Mouse (Mus musculus) heart, embryonic 12.5 days (tissue): ENCODE measurements at regions not wholly inside any gene's neighbourhood (a gene's known extent, or its start where the extent isn't known, plus 50 kb on each side); places are given as distances from the start of the nearest gene placed in this dataset.

Experiments
- ATAC-seq: fragments of 200-750 bp; cut with Nextera tagmentation; 2 replicates; pipeline ENCODE4 v1.8.0; 2017; ENCODE audit warnings: moderate TSS enrichment, moderate library complexity; ENCODE audit not compliant: insufficient number of reproducible peaks, low FRiP score
- H3K27ac ChIP-seq: fragments of 300-500 bp; sonication (generic); 2 replicates; pipeline ENCODE4 v1.5.1; 2016; ENCODE audit warnings: mild to moderate bottlenecking, moderate library complexity; ENCODE audit not compliant: poor library complexity, severe bottlenecking
- H3K27me3 ChIP-seq: fragments of 300-500 bp; sonication (generic); replicated peaks from 2 replicates; pipeline ENCODE4 v1.6.1; 2016; ENCODE audit warnings: mild to moderate bottlenecking, moderate library complexity
- H3K36me3 ChIP-seq: fragments of 300-500 bp; sonication (generic); 2 replicates; pipeline ENCODE4 v1.6.1; 2016; ENCODE audit warnings: mild to moderate bottlenecking, moderate library complexity
- H3K4me1 ChIP-seq: fragments of 300-500 bp; sonication (generic); replicated peaks from 2 replicates; pipeline ENCODE4 v1.6.1; 2016; ENCODE audit warnings: mild to moderate bottlenecking
- H3K4me2 ChIP-seq: fragments of 300-500 bp; sonication (generic); 2 replicates; pipeline ENCODE4 v1.6.1; 2016; ENCODE audit warnings: mild to moderate bottlenecking, moderate library complexity
- H3K4me3 ChIP-seq: fragments of 300-500 bp; sonication (generic); 2 replicates; pipeline ENCODE4 v1.5.1; 2016; ENCODE audit warnings: mild to moderate bottlenecking
- H3K9ac ChIP-seq: fragments of 300-500 bp; sonication (generic); 2 replicates; pipeline ENCODE4 v1.6.1; 2016; ENCODE audit warnings: mild to moderate bottlenecking, moderate library complexity
- H3K9me3 ChIP-seq: fragments of 300-500 bp; sonication (generic); replicated peaks from 2 replicates; pipeline ENCODE4 v1.6.1; 2016; ENCODE audit warnings: mild to moderate bottlenecking, moderate library complexity
- WGBS: fragments of 180-500 bp; shearing (Covaris S2); methylation state at CpG from one replicate; pipeline ENCODE4 v1.1.7; 2016; 5-methylcytosine and 5-hydroxymethylcytosine counted together

DNA sequence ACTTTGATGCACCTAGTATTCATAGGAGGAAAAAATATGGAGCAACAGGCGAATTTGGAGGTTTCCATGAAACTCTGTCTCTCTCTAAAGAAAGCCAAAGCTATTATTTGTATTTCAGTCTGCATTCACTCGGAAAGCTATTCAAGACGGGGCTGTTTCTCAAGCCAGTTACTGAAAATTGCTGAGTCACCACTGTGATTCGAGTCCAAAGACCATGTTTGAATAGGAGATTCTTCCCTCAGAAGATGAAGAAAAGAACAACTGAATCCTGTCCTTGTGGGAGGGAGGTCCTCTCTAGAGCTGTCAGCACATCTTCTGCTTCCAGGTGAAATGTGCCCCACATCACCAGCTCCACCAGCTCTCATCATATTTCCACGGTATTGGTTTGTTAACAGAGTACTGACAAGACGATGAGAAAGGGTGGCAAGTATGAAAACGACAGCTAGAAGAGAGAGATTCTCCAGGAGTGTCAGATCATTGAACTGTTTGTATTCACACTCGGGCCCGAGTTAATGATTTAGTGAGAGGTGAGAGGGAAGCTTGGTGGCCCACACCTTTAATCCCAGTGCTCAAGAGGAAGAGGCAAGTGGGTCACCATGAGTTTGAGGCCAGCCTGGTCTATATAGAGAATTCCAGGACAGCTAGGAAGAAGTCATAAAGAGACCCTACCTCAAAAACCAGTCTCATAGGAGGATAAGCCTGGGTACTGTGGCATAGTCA lies 335.3 kb downstream of the Sox9 start:
- H3K4me1 ChIP-seq: peaks cover 15% of the 10 kb centered on the region
- H3K9me3 ChIP-seq: no peaks in the 10 kb centered on the region
- no peak overlapping the region for H3K4me3 ChIP-seq
- H3K27me3 ChIP-seq: no peaks in the 10 kb centered on the region
- 77% methylated on average over 9 of the region's 9 CpGs for WGBS
- no peak overlapping the region for H3K9ac ChIP-seq
- H3K27ac ChIP-seq: no peak overlapping the region
- no peak overlapping the region for H3K4me2 ChIP-seq
- ATAC-seq: no peak
- H3K36me3 ChIP-seq: no peaks in the 10 kb centered on the region

DNA sequence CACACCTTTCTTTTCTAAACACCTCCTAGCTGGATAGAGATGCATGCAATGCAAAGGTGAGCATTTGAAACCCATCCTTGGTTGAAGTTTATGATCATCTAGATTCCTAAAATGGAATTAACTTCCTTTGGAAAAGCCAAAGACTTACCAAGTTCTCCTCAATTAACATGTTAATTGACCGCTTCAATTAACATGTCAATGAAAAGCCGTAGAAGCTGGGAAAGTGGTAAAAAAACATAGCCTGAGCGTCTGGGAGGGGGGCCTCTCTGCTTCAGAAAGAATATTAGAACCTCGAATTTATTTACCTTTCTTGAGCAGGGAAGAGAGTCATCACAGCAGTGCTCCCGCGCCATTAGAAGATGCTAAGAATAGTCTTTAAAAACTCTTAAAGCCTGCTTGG lies 338.5 kb downstream of the Sox9 start:
- no peaks in the 10 kb centered on the region for H3K9me3 ChIP-seq
- 54% methylated on average over 6 of the region's 6 CpGs for WGBS
- no peaks in the 10 kb centered on the region for H3K36me3 ChIP-seq
- H3K27me3 ChIP-seq: no peaks in the 10 kb centered on the region
- no peak overlapping the region for H3K9ac ChIP-seq
- no peak overlapping the region for H3K4me2 ChIP-seq
- H3K4me1 ChIP-seq: peaks cover 24% of the 10 kb centered on the region
- no peak for ATAC-seq
- H3K4me3 ChIP-seq: no peak overlapping the region
- H3K27ac ChIP-seq: no peak overlapping the region

DNA sequence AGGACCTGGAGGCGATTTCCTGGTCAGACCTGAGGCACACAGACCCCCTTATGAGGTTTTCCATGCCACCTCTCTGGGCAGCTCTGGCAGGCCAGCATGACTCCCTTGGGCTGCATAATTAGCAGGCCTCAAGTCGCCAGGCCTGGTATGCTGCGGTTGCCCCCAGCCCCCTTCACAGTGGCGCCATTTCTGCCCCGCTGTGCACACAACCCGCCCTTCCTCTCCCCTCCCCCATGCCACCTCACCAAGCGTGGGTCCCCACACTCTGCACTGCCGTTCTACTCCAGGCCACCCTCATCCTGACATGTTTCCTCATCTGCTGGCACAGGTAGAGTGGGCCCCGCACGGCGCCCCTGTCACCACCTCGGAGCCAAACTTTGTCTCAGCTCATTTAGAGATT lies 339.3 kb downstream of the Sox9 start:
- WGBS: 36% methylated on average over 12 of the region's 12 CpGs
- H3K4me2 ChIP-seq: peak overlapping the region; percentile 27; the same call in 1 of the 2 replicates
- H3K27ac ChIP-seq: no peak overlapping the region
- 0 out of 2 replicates have a peak overlapping the region, but pooled peaks have one; percentile 2 for H3K9ac ChIP-seq
- no peaks in the 10 kb centered on the region for H3K27me3 ChIP-seq
- no peaks in the 10 kb centered on the region for H3K9me3 ChIP-seq
- H3K4me3 ChIP-seq: no peak overlapping the region
- no peaks in the 10 kb centered on the region for H3K36me3 ChIP-seq
- ATAC-seq: no peak
- peaks cover 24% of the 10 kb centered on the region for H3K4me1 ChIP-seq

DNA sequence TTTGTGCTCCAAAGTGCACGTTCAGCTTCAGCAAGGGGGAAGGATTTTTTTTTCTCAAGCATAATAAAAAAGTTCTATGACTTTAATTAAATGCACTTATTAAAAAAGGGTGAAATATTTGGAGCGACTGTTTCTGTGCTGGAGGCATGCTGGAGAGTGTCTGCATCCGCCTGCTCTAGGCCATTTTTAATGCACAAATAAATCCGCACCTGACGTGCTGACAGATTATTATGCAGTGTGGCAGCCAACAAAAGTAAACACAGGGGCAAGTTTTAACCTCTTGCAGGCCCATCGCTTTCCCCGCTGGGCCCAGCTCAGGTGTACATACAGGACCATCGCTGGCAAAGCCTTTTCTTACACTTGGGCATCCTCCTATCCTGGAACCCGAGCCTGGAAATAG lies 340.1 kb downstream of the Sox9 start:
- WGBS: 70% methylated on average over 9 of the region's 9 CpGs
- Histone ChIP-seq H3K27ac (no peak overlapping the region), H3K9me3 (no peaks in the 10 kb centered on the region), H3K36me3 (no peaks in the 10 kb centered on the region), H3K27me3 (no peaks in the 10 kb centered on the region), H3K4me1 (peaks cover 24% of the 10 kb centered on the region), H3K4me2 (no peak overlapping the region), H3K9ac (no peak overlapping the region), H3K4me3 (no peak overlapping the region)
- no peak for ATAC-seq

DNA sequence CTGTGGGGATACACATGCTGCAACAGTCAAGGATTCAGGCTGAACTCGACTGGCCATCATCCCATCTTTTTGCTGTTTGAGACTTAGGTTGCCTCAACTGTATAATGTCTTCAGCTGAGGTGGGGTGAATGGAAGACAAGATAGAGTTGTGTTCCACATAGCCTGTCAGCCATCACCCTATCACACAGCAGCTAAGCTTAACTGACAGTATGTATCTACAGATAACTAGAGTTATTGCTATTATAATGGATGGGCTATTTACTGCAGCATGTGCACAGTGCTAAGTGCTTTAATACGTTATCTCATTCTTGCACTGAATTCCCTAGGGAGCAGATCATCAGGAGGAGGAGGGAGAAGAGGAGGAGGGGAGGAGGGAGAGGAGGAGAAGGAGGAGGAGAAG lies 340.9 kb downstream of the Sox9 start:
- ATAC-seq: no peak
- Histone ChIP-seq H3K27ac (no peak overlapping the region), H3K4me1 (peaks cover 24% of the 10 kb centered on the region), H3K9me3 (no peaks in the 10 kb centered on the region), H3K36me3 (no peaks in the 10 kb centered on the region), H3K9ac (no peak overlapping the region), H3K4me3 (no peak overlapping the region), H3K4me2 (no peak overlapping the region), H3K27me3 (no peaks in the 10 kb centered on the region)
- WGBS: 45% methylated on average over 2 of the region's 2 CpGs

DNA sequence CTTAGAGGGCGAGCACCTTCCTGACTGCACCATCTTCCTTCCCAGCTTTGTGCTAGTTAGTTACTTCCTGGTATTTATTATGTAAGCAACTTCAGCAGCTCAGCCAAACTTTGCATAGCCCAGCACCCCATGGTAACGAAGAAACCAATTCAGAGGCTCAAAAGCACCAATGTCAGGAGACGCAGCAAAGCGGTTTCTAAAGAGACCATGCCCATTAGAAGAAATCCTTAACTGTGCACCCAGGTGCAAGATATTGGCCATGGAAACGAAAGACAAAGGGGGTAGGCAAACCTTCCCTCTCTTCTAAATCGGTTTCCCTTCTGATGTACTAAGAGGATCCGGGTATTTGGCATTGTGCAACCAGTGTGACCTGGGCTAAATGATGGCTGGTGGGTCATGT lies 343.8 kb downstream of the Sox9 start:
- Histone ChIP-seq H3K36me3 (0 out of 2 replicates have a peak, but pooled peaks cover 10% of the 10 kb centered on the region), H3K9ac (no peak overlapping the region), H3K4me2 (no peak overlapping the region), H3K27ac (no peak overlapping the region), H3K27me3 (no peaks in the 10 kb centered on the region), H3K9me3 (no peaks in the 10 kb centered on the region), H3K4me3 (no peak overlapping the region), H3K4me1 (peaks cover 23% of the 10 kb centered on the region)
- 84% methylated on average over 7 of the region's 7 CpGs for WGBS
- ATAC-seq: no peak

DNA sequence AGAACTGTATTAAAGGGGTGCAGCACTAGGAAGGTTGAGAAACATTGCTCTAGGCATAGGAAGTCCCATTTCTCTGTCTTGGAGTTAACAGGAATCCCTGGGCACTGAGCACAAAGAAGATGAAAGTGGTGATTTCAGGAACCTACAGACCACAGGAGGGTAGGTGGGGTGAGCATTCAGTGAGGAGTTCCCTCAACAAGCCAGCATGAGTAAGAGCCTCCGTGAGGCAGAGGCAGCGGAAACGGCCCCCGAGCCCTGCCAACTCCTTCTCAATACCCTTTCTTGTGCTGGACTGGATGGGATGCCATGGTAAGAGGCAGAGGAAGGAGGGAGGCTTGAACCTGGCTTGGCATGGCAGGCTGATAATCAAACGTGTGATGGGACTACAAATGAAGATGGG lies 347.2 kb downstream of the Sox9 start:
- H3K4me2 ChIP-seq: no peak overlapping the region
- WGBS: 80% methylated on average over 5 of the region's 5 CpGs

DNA sequence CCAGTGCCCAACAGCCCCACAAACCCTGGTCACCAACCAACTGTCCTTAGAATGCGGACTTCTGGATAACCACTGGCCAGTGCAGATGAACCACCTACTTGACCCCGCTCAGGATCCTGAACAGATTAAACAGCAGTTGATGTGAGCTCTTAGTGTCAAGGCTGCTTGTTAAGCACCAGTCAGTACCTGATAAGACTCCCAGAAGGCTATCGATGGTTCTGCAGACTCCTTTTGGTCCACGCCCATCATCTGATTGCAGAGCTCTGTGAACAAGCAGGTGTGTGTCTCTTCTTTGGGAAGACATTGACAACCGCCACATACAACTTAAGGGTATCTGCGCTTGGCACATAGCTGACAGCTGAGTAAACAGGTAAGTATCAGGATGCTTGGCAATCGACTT lies 348.0 kb downstream of the Sox9 start:
- WGBS: 82% methylated on average over 7 of the region's 7 CpGs
- no peak overlapping the region for H3K4me2 ChIP-seq
- H3K27me3 ChIP-seq: no peaks in the 10 kb centered on the region
- H3K27ac ChIP-seq: no peak overlapping the region
- H3K9ac ChIP-seq: no peak overlapping the region
- ATAC-seq: no peak
- H3K36me3 ChIP-seq: 0 out of 2 replicates have a peak, but pooled peaks cover 10% of the 10 kb centered on the region
- no peak overlapping the region for H3K4me3 ChIP-seq
- H3K4me1 ChIP-seq: 0 out of 2 replicates have a peak, but pooled peaks cover 3% of the 10 kb centered on the region
- H3K9me3 ChIP-seq: no peaks in the 10 kb centered on the region

More for the DNA sequence above, 347.2 kb downstream of the Sox9 start:
- 0 out of 2 replicates have a peak, but pooled peaks cover 10% of the 10 kb centered on the region for H3K36me3 ChIP-seq
- H3K9ac ChIP-seq: no peak overlapping the region
- no peak overlapping the region for H3K4me3 ChIP-seq
- ATAC-seq: no peak
- no peaks in the 10 kb centered on the region for H3K9me3 ChIP-seq
- H3K4me1 ChIP-seq: 0 out of 2 replicates have a peak, but pooled peaks cover 3% of the 10 kb centered on the region
- H3K27me3 ChIP-seq: no peaks in the 10 kb centered on the region
- no peak overlapping the region for H3K27ac ChIP-seq

DNA sequence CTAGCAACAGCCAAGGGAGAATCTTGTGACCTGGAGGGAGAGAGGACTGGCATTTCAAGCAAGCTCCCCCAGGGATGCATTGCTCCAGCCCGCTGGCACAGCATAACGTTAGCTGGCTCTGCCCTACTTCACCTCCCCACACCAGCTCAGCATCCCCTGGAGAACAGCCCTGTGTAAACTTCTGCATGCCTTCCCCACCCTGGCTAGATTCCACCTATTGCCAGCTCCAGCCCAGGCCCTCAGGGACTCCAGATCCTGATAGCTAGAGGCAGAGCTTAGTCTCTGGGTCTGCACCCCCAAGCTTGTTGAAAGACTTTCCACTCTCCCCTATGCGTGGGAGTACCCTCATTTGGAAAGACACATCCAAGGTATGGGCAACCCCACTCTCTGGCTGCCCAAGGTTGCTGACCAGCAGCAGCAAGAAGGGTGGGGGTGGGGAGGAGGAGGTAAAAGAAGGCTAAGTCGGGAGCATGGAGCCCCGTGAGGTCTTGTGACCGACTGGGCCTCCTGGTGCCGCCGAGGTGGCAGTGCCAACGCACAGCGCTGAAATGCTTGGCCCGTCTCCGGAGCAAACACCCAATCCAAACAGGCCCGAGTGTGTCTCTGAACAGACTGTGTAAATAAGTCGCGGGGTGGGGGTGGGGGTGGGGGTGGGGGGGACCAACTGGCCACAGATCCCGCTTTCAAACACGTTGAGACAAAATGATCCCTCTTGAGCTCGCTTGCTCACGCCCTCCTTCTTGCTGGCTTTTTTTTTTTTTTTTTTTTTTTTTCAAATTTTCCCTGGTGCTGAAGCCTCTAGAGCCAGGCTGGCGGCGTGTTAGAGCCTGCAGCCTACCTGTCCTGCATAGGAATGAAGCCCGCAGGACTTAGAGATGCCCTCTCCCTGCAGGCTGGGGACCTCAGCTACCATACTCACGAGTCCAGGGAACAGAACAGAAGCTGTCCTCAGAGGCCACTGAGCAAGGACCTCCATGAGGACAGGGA lies 350.3 kb downstream of the Sox9 start:
- 71% methylated on average over 23 of the region's 23 CpGs for WGBS
- 0 out of 2 replicates have a peak, but pooled peaks cover 3% of the 10 kb centered on the region for H3K4me1 ChIP-seq
- H3K9me3 ChIP-seq: peaks cover 5% of the 10 kb centered on the region
- no peaks in the 10 kb centered on the region for H3K27me3 ChIP-seq
- 0 out of 2 replicates have a peak, but pooled peaks have one; percentile 29 for ATAC-seq
- H3K4me3 ChIP-seq: no peak overlapping the region
- no peak overlapping the region for H3K4me2 ChIP-seq
- H3K36me3 ChIP-seq: 0 out of 2 replicates have a peak, but pooled peaks cover 10% of the 10 kb centered on the region
- no peak overlapping the region for H3K27ac ChIP-seq
- H3K9ac ChIP-seq: no peak overlapping the region

DNA sequence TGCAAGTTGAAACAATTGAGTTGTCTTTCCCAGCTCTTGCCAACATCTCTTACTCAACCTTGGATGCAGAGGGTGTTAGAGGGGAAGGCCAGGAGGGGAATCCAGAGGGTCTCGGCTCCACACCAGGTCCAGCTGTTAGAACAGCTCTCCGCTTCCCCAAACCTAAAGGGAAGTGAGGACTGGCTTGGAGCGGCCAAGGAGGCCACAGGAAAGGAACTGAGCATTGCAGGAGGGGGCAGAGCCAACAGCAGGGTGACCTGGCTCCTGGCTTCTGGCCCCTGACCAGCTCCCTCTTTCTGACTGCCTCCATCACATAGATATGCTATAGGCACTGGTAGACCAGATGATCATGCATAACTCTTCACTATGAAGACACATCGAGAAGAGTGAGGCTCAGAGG lies 351.4 kb downstream of the Sox9 start:
- 0 out of 2 replicates have a peak, but pooled peaks cover 10% of the 10 kb centered on the region for H3K36me3 ChIP-seq
- ATAC-seq: no peak
- H3K4me2 ChIP-seq: no peak overlapping the region
- no peak overlapping the region for H3K4me3 ChIP-seq
- WGBS: 76% methylated on average over 4 of the region's 4 CpGs
- 0 out of 2 replicates have a peak, but pooled peaks cover 3% of the 10 kb centered on the region for H3K4me1 ChIP-seq
- no peak overlapping the region for H3K9ac ChIP-seq
- H3K27ac ChIP-seq: no peak overlapping the region
- no peaks in the 10 kb centered on the region for H3K27me3 ChIP-seq
- peaks cover 5% of the 10 kb centered on the region for H3K9me3 ChIP-seq

DNA sequence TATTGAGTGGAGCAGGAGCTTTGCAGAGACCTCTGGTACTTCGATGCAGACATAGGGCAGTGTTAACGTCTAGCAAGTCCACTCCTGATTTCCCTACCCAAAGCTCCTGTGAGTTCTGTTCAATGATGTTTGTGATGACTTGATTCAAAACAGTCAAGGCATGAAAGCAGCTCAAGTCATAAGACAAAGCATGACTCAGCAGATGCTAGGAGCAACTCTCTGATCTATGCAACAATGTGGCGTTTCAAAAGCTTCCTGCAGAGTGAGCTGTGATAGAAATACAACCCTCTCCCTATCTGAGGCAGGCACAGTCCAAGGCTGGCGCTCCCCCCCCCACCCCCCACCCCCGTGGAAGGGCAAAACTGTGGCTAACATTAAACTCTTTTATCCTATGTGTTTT lies 353.2 kb downstream of the Sox9 start:
- H3K27me3 ChIP-seq: no peaks in the 10 kb centered on the region
- ATAC-seq: no peak
- 0 out of 2 replicates have a peak, but pooled peaks cover 3% of the 10 kb centered on the region for H3K4me1 ChIP-seq
- WGBS: 57% methylated on average over 5 of the region's 5 CpGs
- no peak overlapping the region for H3K27ac ChIP-seq
- H3K4me3 ChIP-seq: no peak overlapping the region
- peaks cover 5% of the 10 kb centered on the region for H3K9me3 ChIP-seq
- 0 out of 2 replicates have a peak, but pooled peaks cover 4% of the 10 kb centered on the region for H3K36me3 ChIP-seq
- no peak overlapping the region for H3K4me2 ChIP-seq
- H3K9ac ChIP-seq: no peak overlapping the region
